Mouse (Mus musculus) 3134 (cell line): ENCODE results near the gene Mpl.
A peak's percentile ranks its signal among the peaks of the same experiment; 100 is the strongest.

ENCODE experiments used
- DNase-seq: peaks from one replicate; pipeline ENCODE4 v3.0.0-alpha.2; 2011; ENCODE audit warnings: low spot score; ENCODE audit not compliant: insufficient read length; ENCODE audit errors: extremely low read depth

The Mpl gene

GRCm38 (mm10) chr4:118457345-118457975 lies at the start of gene Mpl:
Gene Mpl, minus strand, starts transcription at chr4:118457513.
- no peak for DNase-seq

- DNase-seq: peak; percentile 47
Measured at GRCm38 (mm10) chr4:118505551-118505950, 48.2 kb upstream of the Mpl start.

- no peak for DNase-seq
Measured at GRCm38 (mm10) chr4:118500792-118501191, 43.5 kb upstream of the Mpl start.

GRCm38 (mm10) chr4:118500171-118500724 lies 42.9 kb upstream of the Mpl start:
- DNase-seq: no peak

- no peak for DNase-seq
Measured at GRCm38 (mm10) chr4:118490461-118490860, 33.1 kb upstream of the Mpl start.

- no peak for DNase-seq
Measured at GRCm38 (mm10) chr4:118489717-118490132, 32.4 kb upstream of the Mpl start, which contains the start of gene Tie1. Gene Tie1, minus strand, starts transcription at chr4:118490061.

GRCm38 (mm10) chr4:118476773-118477530 lies 19.6 kb upstream of the Mpl start:
- no peak for DNase-seq

- DNase-seq: no peak
Measured at GRCm38 (mm10) chr4:118472687-118473086, 15.4 kb upstream of the Mpl start.

GRCm38 (mm10) chr4:118471281-118471680 lies 14.0 kb upstream of the Mpl start:
- no peak for DNase-seq

GRCm38 (mm10) chr4:118465697-118466163 lies 8.4 kb upstream of the Mpl start:
- no peak for DNase-seq

GRCm38 (mm10) chr4:118464956-118465355 lies 7.6 kb upstream of the Mpl start:
- DNase-seq: no peak

GRCm38 (mm10) chr4:118446415-118447153 lies 10.7 kb downstream of the Mpl start:
- no peak for DNase-seq

- DNase-seq: no peak
Measured at GRCm38 (mm10) chr4:118445781-118446414, 11.4 kb downstream of the Mpl start.

- DNase-seq: no peak
Measured at GRCm38 (mm10) chr4:118445088-118445487, 12.2 kb downstream of the Mpl start.

GRCm38 (mm10) chr4:118437829-118438253 lies 19.5 kb downstream of the Mpl start:
- peak; percentile 23 for DNase-seq

- peak; percentile 95 for DNase-seq
Measured at GRCm38 (mm10) chr4:118436820-118437603, 20.3 kb downstream of the Mpl start, which contains the start of gene Cdc20. Gene Cdc20, minus strand, starts transcription at chr4:118437352.

- no peak for DNase-seq
Measured at GRCm38 (mm10) chr4:118432332-118432731, 25.0 kb downstream of the Mpl start.

GRCm38 (mm10) chr4:118429215-118429895 lies 28.0 kb downstream of the Mpl start:
- DNase-seq: peak; percentile 32
